Mouse (Mus musculus) small intestine, adult 10 weeks (tissue): ENCODE data around the gene AI837181. TPM values are rescaled to one million over a fixed set of nuclear protein-coding genes. Genes with fewer than 3 reads are reported as not detected.

Source experiments
- polyA plus RNA-seq: library from polyadenylated mRNA; stranded (reverse); fragments of 350-450 nt; fragmentation: Illumina TruSeq; extraction: RNeasy Lipid Tissue Mini Kit (QIAGEN cat#74804); gene quantifications from one replicate; pipeline ENCODE4 v1.2.3, GENCODE M21; 2014; ENCODE audit warnings: low replicate concordance

Gene AI837181
- not detected for polyA plus RNA-seq

GRCm38 (mm10) chr19:5424782-5425741 is at the start of gene AI837181, which contains the start of gene Drap1:
Gene AI837181 (plus strand): TSS chr19:5425144.
Gene Drap1 (minus strand): TSS chr19:5424979.

GRCm38 (mm10) chr19:5388588-5389242 is 36.2 kb upstream of the AI837181 start, which contains the start of gene Sart1:
Gene Sart1 (minus strand): TSS chr19:5388703.

GRCm38 (mm10) chr19:5402293-5402692 is 22.7 kb upstream of the AI837181 start, which contains the start of gene Tsga10ip:
Gene Tsga10ip (minus strand): TSS chr19:5402526.

GRCm38 (mm10) chr19:5447515-5448353 is 22.8 kb downstream of the AI837181 start, which contains the start of gene Fosl1:
Gene Fosl1 (plus strand): TSS chr19:5447547.

GRCm38 (mm10) chr19:5457746-5458442 is 33.0 kb downstream of the AI837181 start, which contains the start of gene Ccdc85b:
Gene Ccdc85b (minus strand): TSS chr19:5457894.

GRCm38 (mm10) chr19:5460465-5460911 is 35.5 kb downstream of the AI837181 start, which contains the start of gene Fibp:
Gene Fibp (plus strand): TSS chr19:5460615.

GRCm38 (mm10) chr19:5468374-5468773 is 43.4 kb downstream of the AI837181 start, which contains the start of gene Ctsw:
Gene Ctsw (minus strand): TSS chr19:5468507.

GRCm38 (mm10) chr19:5473720-5474119 is 48.8 kb downstream of the AI837181 start, which contains the start of gene Efemp2:
Gene Efemp2 (plus strand): TSS chr19:5473954.

Other genes with a start within 250 kb of the AI837181 start
- gene Pacs1, start 152.0 kb upstream of the AI837181 start, polyA plus RNA-seq: 0.74 TPM
- gene Sf3b2, start 129.7 kb upstream of the AI837181 start, polyA plus RNA-seq: 25.7 TPM
- not detected for gene Gal3st3, start 126.8 kb upstream of the AI837181 start, polyA plus RNA-seq
- not detected for gene Catsper1, start 89.4 kb upstream of the AI837181 start, polyA plus RNA-seq
- 1.3 TPM for gene Cst6, start 75.6 kb upstream of the AI837181 start, polyA plus RNA-seq
- gene Eif1ad, start 58.4 kb upstream of the AI837181 start, polyA plus RNA-seq: 18.5 TPM
- 4.5 TPM for gene Banf1, start 58.0 kb upstream of the AI837181 start, polyA plus RNA-seq
- gene Sart1, start 36.4 kb upstream of the AI837181 start, polyA plus RNA-seq: 1.6 TPM
- not detected for gene Tsga10ip, start 22.6 kb upstream of the AI837181 start, polyA plus RNA-seq
- gene Drap1, start 165 bp upstream of the AI837181 start, polyA plus RNA-seq: 1.9 TPM
- not detected for gene Fosl1, start 22.4 kb downstream of the AI837181 start, polyA plus RNA-seq
- 0.15 TPM for gene Ccdc85b, start 32.8 kb downstream of the AI837181 start, polyA plus RNA-seq
- gene Fibp, start 35.5 kb downstream of the AI837181 start, polyA plus RNA-seq: 2.7 TPM
- gene Ctsw, start 43.4 kb downstream of the AI837181 start, polyA plus RNA-seq: not detected
- 0.74 TPM for gene Efemp2, start 48.8 kb downstream of the AI837181 start, polyA plus RNA-seq
- not detected for gene Mus81, start 63.3 kb downstream of the AI837181 start, polyA plus RNA-seq
- 164 TPM for gene Cfl1, start 65.3 kb downstream of the AI837181 start, polyA plus RNA-seq
- not detected for gene 1700020D05Rik, start 78.6 kb downstream of the AI837181 start, polyA plus RNA-seq
- gene Snx32, start 85.4 kb downstream of the AI837181 start, polyA plus RNA-seq: not detected
- 9.6 TPM for gene Ovol1, start 135.5 kb downstream of the AI837181 start, polyA plus RNA-seq
- not detected for gene Ap5b1, start 142.9 kb downstream of the AI837181 start, polyA plus RNA-seq
- gene Rnaseh2c, start 176.7 kb downstream of the AI837181 start, polyA plus RNA-seq: 0.71 TPM
- 19.1 TPM for gene Kat5, start 185.1 kb downstream of the AI837181 start, polyA plus RNA-seq
- gene Rela, start 212.3 kb downstream of the AI837181 start, polyA plus RNA-seq: 0.26 TPM
- gene Sipa1, start 238.6 kb downstream of the AI837181 start, polyA plus RNA-seq: 1.6 TPM